Mouse (Mus musculus) lung, postnatal 14 days (tissue): ENCODE measurements around the gene Gm37240.

ENCODE experiments used
- DNase-seq: peaks from one replicate; pipeline ENCODE4 v3.0.0; 2021

Gene Gm37240

GRCm38 (mm10) chr3:85468995-85469394 lies 418.3 kb downstream of the Gm37240 start:
- DNase-seq: no peak

- no peak for DNase-seq
Observed at GRCm38 (mm10) chr3:85465283-85466025, 421.9 kb downstream of the Gm37240 start.

GRCm38 (mm10) chr3:85460021-85460420 lies 427.3 kb downstream of the Gm37240 start:
- DNase-seq: no peak

- no peak for DNase-seq
Observed at GRCm38 (mm10) chr3:85456983-85457382, 430.3 kb downstream of the Gm37240 start.

GRCm38 (mm10) chr3:85455453-85455852 lies 431.9 kb downstream of the Gm37240 start:
- DNase-seq: no peak

GRCm38 (mm10) chr3:85454001-85454400 lies 433.3 kb downstream of the Gm37240 start:
- DNase-seq: no peak

GRCm38 (mm10) chr3:85449461-85449860 lies 437.9 kb downstream of the Gm37240 start:
- no peak for DNase-seq

GRCm38 (mm10) chr3:85442781-85443180 lies 444.5 kb downstream of the Gm37240 start:
- DNase-seq: no peak

- DNase-seq: no peak
Observed at GRCm38 (mm10) chr3:85442261-85442660, 445.1 kb downstream of the Gm37240 start.

GRCm38 (mm10) chr3:85435406-85435805 lies 451.9 kb downstream of the Gm37240 start:
- DNase-seq: no peak

- DNase-seq: no peak
Observed at GRCm38 (mm10) chr3:85431208-85431607, 456.1 kb downstream of the Gm37240 start.

GRCm38 (mm10) chr3:85423376-85423997 lies 463.8 kb downstream of the Gm37240 start:
- DNase-seq: no peak

GRCm38 (mm10) chr3:85421403-85421802 lies 465.9 kb downstream of the Gm37240 start:
- no peak for DNase-seq

GRCm38 (mm10) chr3:85417663-85418062 lies 469.7 kb downstream of the Gm37240 start:
- no peak for DNase-seq

GRCm38 (mm10) chr3:85398841-85399240 lies 488.5 kb downstream of the Gm37240 start:
- no peak for DNase-seq

GRCm38 (mm10) chr3:85398483-85398835 lies 488.9 kb downstream of the Gm37240 start:
- no peak for DNase-seq

- DNase-seq: no peak
Observed at GRCm38 (mm10) chr3:85397816-85398482, 489.4 kb downstream of the Gm37240 start.

GRCm38 (mm10) chr3:85393395-85393794 lies 493.9 kb downstream of the Gm37240 start:
- no peak for DNase-seq

GRCm38 (mm10) chr3:85391756-85392155 lies 495.6 kb downstream of the Gm37240 start:
- DNase-seq: no peak

- no peak for DNase-seq
Observed at GRCm38 (mm10) chr3:85391111-85391510, 496.2 kb downstream of the Gm37240 start.

GRCm38 (mm10) chr3:85385371-85385770 lies 501.9 kb downstream of the Gm37240 start:
- DNase-seq: no peak

GRCm38 (mm10) chr3:85383330-85383729 lies 504.0 kb downstream of the Gm37240 start:
- DNase-seq: no peak

GRCm38 (mm10) chr3:85378703-85379395 lies 508.5 kb downstream of the Gm37240 start:
- DNase-seq: no peak
